Mouse (Mus musculus) heart, postnatal 0 days (tissue): ENCODE measurements at regions not wholly inside any gene's neighbourhood (a gene's known extent, or its start where the extent isn't known, plus 50 kb on each side); places are given as distances from the start of the nearest gene placed in this dataset.
"Not testable (repeated sequence)": the region's sequence is repeated elsewhere in the genome, so short reads cannot be mapped to it uniquely, and the experiment has no call there.

Experiments
- ATAC-seq: fragments of 200-750 bp; cut with Nextera tagmentation; 2 replicates; pipeline ENCODE4 v1.8.0; 2017; ENCODE audit warnings: low read depth, moderate number of reproducible peaks, moderate library complexity; ENCODE audit not compliant: insufficient read depth
- DNase-seq: peaks from one replicate; pipeline ENCODE4 v3.0.0-alpha.2; 2016; ENCODE audit warnings: low spot score
- H3K27ac ChIP-seq: fragments of 300-500 bp; sonication (generic); 2 replicates; pipeline ENCODE4 v1.5.1; 2014; ENCODE audit warnings: low read depth, mild to moderate bottlenecking
- H3K27me3 ChIP-seq: fragments of 300-500 bp; sonication (generic); 2 replicates; pipeline ENCODE4 v1.6.1; 2014; ENCODE audit warnings: low read length, mixed read lengths; ENCODE audit not compliant: control insufficient read depth, insufficient read depth
- H3K36me3 ChIP-seq: fragments of 300-500 bp; sonication (generic); replicated peaks from 2 replicates; pipeline ENCODE4 v1.6.1; 2014; ENCODE audit warnings: low read length, mixed read lengths; ENCODE audit not compliant: control insufficient read depth, insufficient read depth
- H3K4me1 ChIP-seq: fragments of 300-500 bp; sonication (generic); 2 replicates; pipeline ENCODE4 v1.6.1; 2014; ENCODE audit warnings: antibody characterized with exemption; ENCODE audit not compliant: control insufficient read depth, insufficient read depth
- H3K4me2 ChIP-seq: fragments of 300-500 bp; sonication (generic); 2 replicates; pipeline ENCODE4 v1.6.1; 2014; ENCODE audit warnings: low read depth, mild to moderate bottlenecking, low read length, moderate library complexity
- H3K4me3 ChIP-seq: fragments of 300-500 bp; sonication (generic); 2 replicates; pipeline ENCODE4 v1.5.1; 2014; ENCODE audit warnings: low read depth, low read length
- H3K9ac ChIP-seq: fragments of 300-500 bp; sonication (generic); replicated peaks from 2 replicates; pipeline ENCODE4 v1.6.1; 2014; ENCODE audit warnings: low read depth, low read length, mixed read lengths
- H3K9me3 ChIP-seq: fragments of 300-500 bp; sonication (generic); replicated peaks from 2 replicates; pipeline ENCODE4 v1.6.1; 2016; ENCODE audit warnings: low read length; ENCODE audit not compliant: control insufficient read depth
- CTCF ChIP-seq: IDR thresholded peaks from 2 replicates; pipeline ENCODE4 v1.5.1; 2016; ENCODE audit warnings: antibody characterized with exemption, control low read depth, low read depth
- EP300 ChIP-seq: IDR thresholded peaks from 2 replicates; pipeline ENCODE4 v1.6.1; 2016; ENCODE audit warnings: antibody characterized with exemption, low read depth
- WGBS: fragments of 180-500 bp; shearing (Covaris S2); extraction: QIAGEN DNeasy Blood & Tissue Kit; methylation state at CpG from one replicate; pipeline ENCODE4 v1.1.7; 2014; 5-methylcytosine and 5-hydroxymethylcytosine counted together

DNA sequence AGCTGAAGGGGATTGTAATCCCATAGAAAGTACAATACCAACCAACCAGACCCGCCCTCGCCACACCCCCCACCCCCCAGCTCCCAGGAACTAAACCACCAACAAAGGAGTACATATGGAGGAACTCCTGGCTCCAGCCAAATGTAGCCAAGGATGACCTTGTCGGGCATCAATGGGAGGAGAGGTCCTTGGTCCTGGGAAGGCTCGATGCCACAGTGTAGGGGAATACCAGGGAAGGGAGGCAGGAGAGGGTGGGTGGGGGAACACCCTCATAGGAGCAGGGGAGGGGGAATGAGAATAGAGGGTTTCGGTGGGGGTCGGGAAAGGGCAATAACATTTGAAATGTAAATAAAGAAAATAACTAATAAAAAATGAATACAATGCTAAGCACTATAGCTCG, 429.1 kb downstream of the Fign start:
- no peaks in the 10 kb centered on the region for H3K36me3 ChIP-seq
- WGBS, result 76% methylated on average over 7 of the region's 7 CpGs
- no peak overlapping the region for H3K4me2 ChIP-seq

DNA sequence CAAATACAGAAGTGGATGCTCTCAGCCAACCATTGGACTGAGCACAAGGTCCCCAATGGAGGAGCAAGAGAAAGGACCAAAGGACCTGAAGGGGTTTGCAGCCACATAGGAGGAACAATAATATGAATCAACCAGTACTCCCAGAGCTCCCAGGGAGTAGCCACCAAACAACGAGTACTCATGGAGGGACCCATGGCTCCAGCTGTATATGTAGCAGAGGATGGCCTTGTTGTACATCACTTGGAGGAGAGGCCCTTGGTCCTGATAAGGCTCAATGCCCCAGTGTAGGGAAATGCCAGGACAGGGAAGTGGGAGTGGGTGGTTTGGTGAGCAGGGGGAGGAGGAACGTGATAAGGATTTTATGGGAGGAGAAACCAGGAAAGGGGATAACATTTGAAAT, 437.9 kb downstream of the Fign start:
- 77% methylated on average over 2 of the region's 2 CpGs for WGBS
- H3K9me3 ChIP-seq, H3K4me1 ChIP-seq, H3K4me2 ChIP-seq, H3K4me3 ChIP-seq, H3K27me3 ChIP-seq, DNase-seq, H3K9ac ChIP-seq, H3K27ac ChIP-seq, ATAC-seq, H3K36me3 ChIP-seq: not testable (repeated sequence)

More for the DNA sequence above, 429.1 kb downstream of the Fign start:
- H3K4me1 ChIP-seq, result no peaks in the 10 kb centered on the region
- no peaks in the 10 kb centered on the region for H3K9me3 ChIP-seq
- DNase-seq (no peak), ATAC-seq (no peak)
- no peak overlapping the region for H3K4me3 ChIP-seq
- no peak for TF ChIP-seq EP300
- TF ChIP-seq CTCF, result no peak
- no peaks in the 10 kb centered on the region for H3K27me3 ChIP-seq
- H3K9ac ChIP-seq, result no peak overlapping the region
- no peak overlapping the region for H3K27ac ChIP-seq
